In the genomic region with DNA sequence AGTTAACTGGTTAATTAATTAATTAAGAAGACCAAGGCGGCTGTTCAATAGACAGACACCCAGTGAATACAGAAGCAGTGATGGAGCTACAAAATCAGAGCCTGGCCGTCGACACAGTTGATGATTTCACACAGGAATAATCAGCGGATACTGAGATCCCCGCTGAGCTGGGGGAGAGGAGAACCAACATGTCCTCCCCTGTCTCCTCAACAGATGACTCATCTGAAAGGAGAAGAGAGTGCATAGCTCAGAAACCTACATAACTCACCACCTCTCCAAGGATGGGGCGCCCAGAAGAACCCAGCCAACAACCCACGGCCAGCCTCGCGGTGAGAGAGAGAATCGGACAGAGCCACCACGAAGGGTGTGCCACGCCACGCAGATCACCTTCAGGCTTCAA, we compare ENCODE assay signal across 30 mouse cellular contexts. TPM values are rescaled to one million over a fixed set of nuclear protein-coding genes. Genes with fewer than 3 reads are reported as not detected.
A peak's percentile ranks its signal among the peaks of the same experiment; 100 is the strongest.
DNase-seq lines count a peak whose midpoint lies in the region; ATAC-seq and TF ChIP-seq lines count a peak whose summit lies in the region.
"Had no signal": no experiment of that assay in that cellular context is flagged by ENCODE, and none has a peak within 500 bp of the region (broad histone marks: within the 10 kb centered on the region; RNA-seq: fewer than 3 reads in every experiment).

No protein-coding gene starts in this region.

- peak overlapping the region; percentile 10 to 17; a peak in 2 of 4 replicates for H3K4me3 ChIP-seq in MEL (ENCODE audit: control insufficient read depth in 1 of 2, insufficient read depth in 1 of 2, low read depth in 2 of 2, low read length in 2 of 2)
- H3K4me3 ChIP-seq: embryonic facial prominence, embryonic 10.5 days; embryonic facial prominence, embryonic 12.5 days; forebrain, embryonic 13.5 days; forebrain, embryonic 15.5 days had no signal

- no peak for DNase-seq in frontal cortex, postnatal 25 days (ENCODE audit: low spot score in 2 of 2)
- DNase-seq in 416B (ENCODE audit: low read depth) (peak; percentile 21), MEL (ENCODE audit: low read depth, low spot score) (peak; percentile 48)
- DNase-seq in Muller cell, postnatal 12 days (ENCODE audit: inconsistent ontology term): no peak
- no peak for DNase-seq in right cerebral cortex, postnatal 4 days
- DNase-seq: adrenal gland, adult 8-10 months; adrenal gland, postnatal 14 days; adrenal gland, postnatal 36 days; cerebellum, adult 11 months; cerebellum, adult 18-20 months; cerebellum, adult 8-10 months; cerebellum, adult 9-11 months; cerebellum, postnatal 14 days; cerebellum, postnatal 36 days; forebrain, postnatal 0 days had no signal

- H3K27ac ChIP-seq in MEL (ENCODE audit: control insufficient read depth, low read depth, low read length): no peak overlapping the region
- H3K27ac ChIP-seq: embryonic facial prominence, embryonic 10.5 days; embryonic facial prominence, embryonic 12.5 days; forebrain, embryonic 13.5 days; forebrain, embryonic 15.5 days had no signal

- ATAC-seq in frontal cortex, adult (ENCODE audit: low TSS enrichment): peak; percentile 62; the same call in 1 of the 2 replicates
- ATAC-seq in common myeloid progenitor, adult 5-6 weeks (replicated peaks; ENCODE audit: low read depth, poor library complexity, severe bottlenecking): 0 out of 2 replicates have a peak, but pooled peaks have one; percentile 20
- ATAC-seq: activated CD4-positive, CD25-positive, alpha-beta regulatory T cell, adult 4 months; forebrain, embryonic 13.5 days; forebrain, embryonic 15.5 days; forebrain, postnatal 0 days; Patski had no signal

- no peak for TF ChIP-seq EP300 in MEL (IDR thresholded peaks at IDR 0.05; ENCODE audit: low read depth in 1 of 2, low read length in 2 of 2)

- peaks cover 0 to 3% of the 10 kb centered on the region in 2 experiments; a peak in 2 of 4 replicates for H3K27me3 ChIP-seq in MEL (ENCODE audit: control insufficient read depth in 1 of 2, insufficient read depth in 2 of 2, low read length in 2 of 2)
- H3K27me3 ChIP-seq: embryonic facial prominence, embryonic 12.5 days; forebrain, embryonic 15.5 days; Patski had no signal

- peaks cover 0 to 2% of the 10 kb centered on the region in 2 experiments; a peak in 1 of 4 replicates for H3K36me3 ChIP-seq in MEL (ENCODE audit: control insufficient read depth in 1 of 2, insufficient read depth in 2 of 2, low read length in 2 of 2)
- H3K36me3 ChIP-seq: embryonic facial prominence, embryonic 10.5 days; embryonic facial prominence, embryonic 12.5 days; forebrain, embryonic 15.5 days had no signal

- TF ChIP-seq RAD21 in MEL (IDR thresholded peaks at IDR 0.05; ENCODE audit: low read depth, low read length): no peak

- TF ChIP-seq POLR2A in MEL (IDR thresholded peaks at IDR 0.05; ENCODE audit: control insufficient read depth in 1 of 2, insufficient read depth in 1 of 2, low read depth in 1 of 2, low read length in 2 of 2, poor library complexity in 1 of 2): no peak

- peak overlapping the region; percentile 7; the same call in 1 of the 2 replicates for H3K9ac ChIP-seq in MEL (ENCODE audit: control insufficient read depth, low read depth, low read length, poor library complexity, severe bottlenecking)
- H3K9ac ChIP-seq: embryonic facial prominence, embryonic 12.5 days; forebrain, embryonic 13.5 days; forebrain, embryonic 15.5 days; forebrain, postnatal 0 days had no signal

- peaks cover 0 to 5% of the 10 kb centered on the region in 2 experiments; a peak in 1 of 4 replicates for H3K4me1 ChIP-seq in MEL (ENCODE audit: control insufficient read depth in 1 of 2, insufficient read depth in 2 of 2, low read length in 2 of 2)
- H3K4me1 ChIP-seq: forebrain, embryonic 15.5 days had no signal

- no peaks in the 10 kb centered on the region for H3K79me2 ChIP-seq in MEL (ENCODE audit: control insufficient read depth, insufficient read depth, low read length, poor library complexity)

- no peaks in the 10 kb centered on the region for H3K9me3 ChIP-seq in MEL (replicated peaks; ENCODE audit: insufficient read depth, low read length)
- H3K9me3 ChIP-seq: embryonic facial prominence, embryonic 10.5 days; embryonic facial prominence, embryonic 12.5 days; forebrain, embryonic 13.5 days; forebrain, embryonic 15.5 days; G1E had no signal

- no peak for TF ChIP-seq CTCF in MEL (IDR thresholded peaks at IDR 0.05 in 2 of 3, conservative IDR thresholded peaks at IDR 0.05 in 1 of 3; ENCODE audit: control insufficient read depth in 1 of 3, insufficient read depth in 1 of 3, low read depth in 2 of 3, low read length in 3 of 3, poor library complexity in 1 of 3, severe bottlenecking in 1 of 3)

TF ChIP-seq in MEL, 35 proteins besides CTCF, POLR2A, EP300 and RAD21:
- TF ChIP-seq SIN3A (IDR thresholded peaks at IDR 0.05; ENCODE audit: low read length) (no peak), RCOR1 (IDR thresholded peaks at IDR 0.05; ENCODE audit: low read depth, low read length) (no peak), ZNF384 (IDR thresholded peaks at IDR 0.05; ENCODE audit: low read depth, low read length) (no peak), MXI1 (IDR thresholded peaks at IDR 0.05; ENCODE audit: low read depth, low read length) (no peak), SMC3 (IDR thresholded peaks at IDR 0.05; ENCODE audit: low read depth, low read length) (no peak), JUND (IDR thresholded peaks at IDR 0.05; ENCODE audit: low read depth, low read length) (no peak), GATA1 (IDR thresholded peaks at IDR 0.05; ENCODE audit: low read depth, low read length) (no peak), E2F4 (IDR thresholded peaks at IDR 0.05; ENCODE audit: borderline replicate concordance, low read depth, low read length) (no peak), GABPA (IDR thresholded peaks at IDR 0.05; ENCODE audit: low read depth, low read length) (no peak), POLR2AphosphoS5 (IDR thresholded peaks at IDR 0.05; ENCODE audit: borderline replicate concordance, low read depth, low read length) (no peak), MAZ (IDR thresholded peaks at IDR 0.05; ENCODE audit: low read depth, low read length) (no peak)
TF ChIP-seq in MEL: peak in this region for 0.

RNA-seq across cellular contexts. Expression of gene Kctd17, which starts 8.0 kb away (rescaled TPM):
- not detected in 2 replicates for total RNA-seq in MEL (2012; rRNA removed)
- polyA plus RNA-seq in MEL (2012; ENCODE audit: insufficient read depth in 1 of 2, insufficient read length in 2 of 2, low read depth in 1 of 2, low replicate concordance in 2 of 2, missing spikeins in 1 of 2): not detected
- 11.8 and 22.8 TPM in 2 replicates for total RNA-seq in common myeloid progenitor, adult 5-6 weeks (2017)

RNA-seq across cellular contexts. Expression of gene Mpst, which starts 14.2 kb away (rescaled TPM):
- total RNA-seq in MEL (2012; rRNA removed): 38.6 and 38.7 TPM in 2 replicates
- polyA plus RNA-seq in MEL (2012; ENCODE audit: insufficient read depth in 1 of 2, insufficient read length in 2 of 2, low read depth in 1 of 2, low replicate concordance in 2 of 2, missing spikeins in 1 of 2): 10 to 100 TPM in 1 of 2 experiments, not detected in 1; 86.7 TPM
- total RNA-seq in common myeloid progenitor, adult 5-6 weeks (2017): 22.9 and 45.3 TPM in 2 replicates

RNA-seq across cellular contexts. Expression of gene Tst, which starts 14.7 kb away (rescaled TPM):
- 34.8 and 36.3 TPM in 2 replicates for total RNA-seq in MEL (2012; rRNA removed)
- polyA plus RNA-seq in MEL (2012; ENCODE audit: insufficient read depth in 1 of 2, insufficient read length in 2 of 2, low read depth in 1 of 2, low replicate concordance in 2 of 2, missing spikeins in 1 of 2): 10 to 100 TPM in 1 of 2 experiments, not detected in 1; 29.5 TPM
- 7.3 and 11.1 TPM in 2 replicates for total RNA-seq in common myeloid progenitor, adult 5-6 weeks (2017)

RNA-seq across cellular contexts. Expression of gene Tex33, which starts 24.7 kb away (rescaled TPM):
- 4.1 and 4.7 TPM in 2 replicates for total RNA-seq in MEL (2012; rRNA removed)
- polyA plus RNA-seq in MEL (2012; ENCODE audit: insufficient read depth in 1 of 2, insufficient read length in 2 of 2, low read depth in 1 of 2, low replicate concordance in 2 of 2, missing spikeins in 1 of 2): 1 to 10 TPM in 1 of 2 experiments, not detected in 1; 4.3 TPM
- total RNA-seq in common myeloid progenitor, adult 5-6 weeks (2017): not detected in 2 replicates
- total RNA-seq: adrenal gland, adult 18-20 months; adrenal gland, postnatal 14 days; adrenal gland, postnatal 36 days; forebrain, postnatal 0 days had no signal
- polyA plus RNA-seq: activated CD4-positive, CD25-positive, alpha-beta regulatory T cell, adult 4 months; brain, embryonic 14.5 days; C2C12; cortical plate, adult 2 months; embryonic facial prominence, embryonic 10.5 days; embryonic facial prominence, embryonic 12.5 days; embryonic facial prominence, embryonic 14.5 days; forebrain, embryonic 11.5 days; forebrain, embryonic 13.5 days; forebrain, embryonic 15.5 days; forebrain, postnatal 0 days; G1E; Patski had no signal

RNA-seq across cellular contexts. Expression of gene Tmprss6, which starts 48.0 kb away (rescaled TPM):
- 0.12 and 0.33 TPM in 2 replicates for total RNA-seq in MEL (2012; rRNA removed)
- polyA plus RNA-seq in MEL (2012; ENCODE audit: insufficient read depth in 1 of 2, insufficient read length in 2 of 2, low read depth in 1 of 2, low replicate concordance in 2 of 2, missing spikeins in 1 of 2): under 1 TPM in 1 of 2 experiments, not detected in 1; 0.11 TPM
- not detected in 2 replicates for total RNA-seq in common myeloid progenitor, adult 5-6 weeks (2017)
- polyA plus RNA-seq: activated CD4-positive, CD25-positive, alpha-beta regulatory T cell, adult 4 months; forebrain, embryonic 13.5 days; G1E had no signal

Comparison
In these comparisons a context has a peak if more than half of its experiments do, and no peak if none do; other contexts are left out.
1. DNase-seq: peak in 416B (single experiment) and MEL (single experiment); none in frontal cortex, postnatal 25 days (0 of 2), Muller cell, postnatal 12 days (single experiment) and right cerebral cortex, postnatal 4 days (single experiment).
2. RNA of gene Kctd17, which starts 8.0 kb away (total RNA-seq): 11.8 to 22.8 TPM in common myeloid progenitor, adult 5-6 weeks; not detected in MEL; every median in the first group is over 10 times any median in the second.